Comparison of ENCODE assay signal across 15 mouse cellular contexts in genomic region chr12:27437661-27438345, GRCm38 (mm10).
DNase-seq lines count a peak whose midpoint lies in the region; ATAC-seq lines count a peak whose summit lies in the region.
"Had no signal": no experiment of that assay in that cellular context is flagged by ENCODE, and none has a peak within 500 bp of the region (broad histone marks: within the 10 kb centered on the region; RNA-seq: fewer than 3 reads in every experiment).

No protein-coding gene starts in this region.

- no peaks in the 10 kb centered on the region for H3K9me3 ChIP-seq in kidney, embryonic 14.5 days (ENCODE audit: control insufficient read depth, low read length)
- H3K9me3 ChIP-seq in midbrain, embryonic 13.5 days, result no peaks in the 10 kb centered on the region
- no peaks in the 10 kb centered on the region for H3K9me3 ChIP-seq in midbrain, embryonic 11.5 days (ENCODE audit: control insufficient read depth, low read length)
- H3K9me3 ChIP-seq: liver, embryonic 15.5 days had no signal

- DNase-seq in cerebellum, postnatal 10 days, result peak; percentile 53 to 72
- no peak for DNase-seq in cerebellum, adult 11 months
- DNase-seq in kidney, adult 11 months, result peak; percentile 25
- DNase-seq in midbrain, embryonic 11.5 days (ENCODE audit: low spot score, missing footprints), result no peak
- DNase-seq in retina, postnatal 1 day, result peak; percentile 17
- DNase-seq in frontal cortex, postnatal 25 days (ENCODE audit: low spot score in 2 of 2), result no peak
- DNase-seq: adrenal gland, postnatal 10 days; gastrocnemius, postnatal 14 days; thymus, adult 2 months had no signal

- no peak overlapping the region for H3K4me2 ChIP-seq in kidney, embryonic 14.5 days (replicated peaks; ENCODE audit: low read depth, low read length)
- H3K4me2 ChIP-seq in midbrain, embryonic 13.5 days (replicated peaks), result no peak overlapping the region
- H3K4me2 ChIP-seq in midbrain, embryonic 11.5 days, result no peak overlapping the region
- H3K4me2 ChIP-seq: heart, embryonic 11.5 days; liver, embryonic 15.5 days had no signal

- no peak overlapping the region for H3K9ac ChIP-seq in kidney, embryonic 14.5 days (ENCODE audit: low read depth, low read length)
- H3K9ac ChIP-seq in midbrain, embryonic 13.5 days (replicated peaks), result no peak overlapping the region
- H3K9ac ChIP-seq in midbrain, embryonic 11.5 days (ENCODE audit: low read length), result no peak overlapping the region
- H3K9ac ChIP-seq: liver, embryonic 15.5 days had no signal

- H3K36me3 ChIP-seq in kidney, embryonic 14.5 days (ENCODE audit: control insufficient read depth, insufficient read depth, low read length), result no peaks in the 10 kb centered on the region
- H3K36me3 ChIP-seq in midbrain, embryonic 13.5 days, result no peaks in the 10 kb centered on the region
- no peaks in the 10 kb centered on the region for H3K36me3 ChIP-seq in midbrain, embryonic 11.5 days (ENCODE audit: control insufficient read depth, insufficient read depth, low read length)
- H3K36me3 ChIP-seq: liver, embryonic 15.5 days had no signal

- H3K27ac ChIP-seq in kidney, embryonic 14.5 days (ENCODE audit: low read depth, low read length), result no peak overlapping the region
- 0 out of 2 replicates have a peak overlapping the region, but pooled peaks have one; percentile 19 for H3K27ac ChIP-seq in midbrain, embryonic 13.5 days
- H3K27ac ChIP-seq in midbrain, embryonic 11.5 days (ENCODE audit: low read depth, low read length), result no peak overlapping the region
- H3K27ac ChIP-seq: layer of hippocampus, adult 2 months; liver, embryonic 15.5 days had no signal

- H3K4me3 ChIP-seq in kidney, embryonic 14.5 days (ENCODE audit: low read length), result no peak overlapping the region
- H3K4me3 ChIP-seq in midbrain, embryonic 13.5 days (replicated peaks), result no peak overlapping the region
- H3K4me3 ChIP-seq in midbrain, embryonic 11.5 days (ENCODE audit: low read depth, low read length), result no peak overlapping the region
- H3K4me3 ChIP-seq: erythroblast, embryonic 14.5 days; layer of hippocampus, adult 2 months; liver, embryonic 15.5 days had no signal

- ATAC-seq in kidney, embryonic 14.5 days (ENCODE audit: low FRiP score, low TSS enrichment), result no peak
- ATAC-seq in midbrain, embryonic 13.5 days, result no peak
- no peak for ATAC-seq in midbrain, embryonic 11.5 days (ENCODE audit: low FRiP score)

- 67% methylated on average over 6 of the region's 6 CpGs for WGBS in kidney, embryonic 14.5 days
- 40% methylated on average over 6 of the region's 6 CpGs for WGBS in midbrain, embryonic 13.5 days
- WGBS in midbrain, embryonic 11.5 days, result 61% methylated on average over 6 of the region's 6 CpGs

- H3K4me1 ChIP-seq in kidney, embryonic 14.5 days (ENCODE audit: control insufficient read depth, insufficient read depth, low read length), result no peaks in the 10 kb centered on the region
- H3K4me1 ChIP-seq in midbrain, embryonic 13.5 days (replicated peaks), result peaks cover 4% of the 10 kb centered on the region; the same call in 1 of the 2 replicates
- H3K4me1 ChIP-seq in midbrain, embryonic 11.5 days (ENCODE audit: control insufficient read depth, insufficient read depth, low read length), result no peaks in the 10 kb centered on the region
- H3K4me1 ChIP-seq: liver, embryonic 15.5 days had no signal

- H3K27me3 ChIP-seq in kidney, embryonic 14.5 days (ENCODE audit: control insufficient read depth, insufficient read depth, low read length), result no peaks in the 10 kb centered on the region
- H3K27me3 ChIP-seq in midbrain, embryonic 13.5 days, result no peaks in the 10 kb centered on the region
- H3K27me3 ChIP-seq in midbrain, embryonic 11.5 days (ENCODE audit: control insufficient read depth, insufficient read depth, low read length), result no peaks in the 10 kb centered on the region
- H3K27me3 ChIP-seq: liver, embryonic 15.5 days had no signal

Comparison
In these comparisons a context has a peak if more than half of its experiments do, and no peak if none do; other contexts are left out.
1. DNase-seq: peak in cerebellum, postnatal 10 days (2 of 2), kidney, adult 11 months (single experiment) and retina, postnatal 1 day (single experiment); none in cerebellum, adult 11 months (single experiment), midbrain, embryonic 11.5 days (single experiment) and frontal cortex, postnatal 25 days (0 of 2).